Mouse (Mus musculus) forelimb bud, embryonic 11.5 days (tissue): ENCODE measurements around the gene Psd.

Source experiments
- DNase-seq: peaks from one replicate; pipeline ENCODE4 v3.0.0-alpha.2; 2012; ENCODE audit warnings: low read depth, low spot score

Gene Psd

GRCm38 (mm10) chr19:46326756-46327305 is at the start of gene Psd:
Gene Psd, minus strand, starts transcription at chr19:46327156.
- no peak for DNase-seq

GRCm38 (mm10) chr19:46375891-46376290 is 48.9 kb upstream of the Psd start:
- DNase-seq: no peak

- no peak for DNase-seq
Observed at GRCm38 (mm10) chr19:46375489-46375888, 48.5 kb upstream of the Psd start.

- no peak for DNase-seq
Observed at GRCm38 (mm10) chr19:46374477-46375088, 47.6 kb upstream of the Psd start.

GRCm38 (mm10) chr19:46369204-46369603 is 42.2 kb upstream of the Psd start:
- DNase-seq: no peak

- DNase-seq: no peak
Observed at GRCm38 (mm10) chr19:46367798-46368590, 41.0 kb upstream of the Psd start.

- DNase-seq: no peak
Observed at GRCm38 (mm10) chr19:46363294-46364009, 36.5 kb upstream of the Psd start.

- DNase-seq: no peak
Observed at GRCm38 (mm10) chr19:46362104-46362503, 35.1 kb upstream of the Psd start.

GRCm38 (mm10) chr19:46358381-46358780 is 31.4 kb upstream of the Psd start:
- DNase-seq: no peak

- DNase-seq: no peak
Observed at GRCm38 (mm10) chr19:46357344-46358280, 30.7 kb upstream of the Psd start.

GRCm38 (mm10) chr19:46356701-46357138 is 29.8 kb upstream of the Psd start:
- peak; percentile 81 for DNase-seq

- no peak for DNase-seq
Observed at GRCm38 (mm10) chr19:46350168-46350932, 23.4 kb upstream of the Psd start, which contains the start of gene 2310034G01Rik. Gene 2310034G01Rik, minus strand, starts transcription at chr19:46350302.

- DNase-seq: no peak
Observed at GRCm38 (mm10) chr19:46349550-46349949, 22.6 kb upstream of the Psd start.

GRCm38 (mm10) chr19:46348761-46349458 is 22.0 kb upstream of the Psd start:
- peak; percentile 69 for DNase-seq

GRCm38 (mm10) chr19:46347936-46348668 is 21.1 kb upstream of the Psd start:
- no peak for DNase-seq

- DNase-seq: no peak
Observed at GRCm38 (mm10) chr19:46347146-46347545, 20.2 kb upstream of the Psd start.

- DNase-seq: no peak
Observed at GRCm38 (mm10) chr19:46344710-46345419, 17.9 kb upstream of the Psd start.

GRCm38 (mm10) chr19:46339287-46339971 is 12.5 kb upstream of the Psd start:
- DNase-seq: no peak
